Mouse (Mus musculus) macrophage (primary cell): ENCODE results near the gene Psmd2. TPM values are rescaled to one million over a fixed set of nuclear protein-coding genes. Genes with fewer than 3 reads are reported as not detected.

Experiments
- H3K27ac ChIP-seq: fragments of 350-480 bp; formaldehyde crosslinking; 2 replicates; pipeline ENCODE4 v1.9.0; 2021
- H3K36me3 ChIP-seq: fragments of 350-480 bp; formaldehyde crosslinking; 2 replicates; pipeline ENCODE4 v1.9.0; 2021; ENCODE audit errors: inconsistent target
- H3K4me3 ChIP-seq: fragments of 350-480 bp; formaldehyde crosslinking; 2 replicates; pipeline ENCODE4 v1.9.0; 2021; ENCODE audit errors: inconsistent target
- H3K79me2 ChIP-seq: fragments of 350-480 bp; formaldehyde crosslinking; 2 replicates; pipeline ENCODE4 v1.9.0; 2021; ENCODE audit errors: inconsistent target
- WGBS: methylation state at CpG from one replicate; pipeline ENCODE4 v1.1.7; 2026; ENCODE audit warnings: inconsistent platforms; ENCODE audit not compliant: missing documents; 5-methylcytosine and 5-hydroxymethylcytosine counted together
- polyA plus RNA-seq: library from polyadenylated mRNA; stranded (reverse); fragments of 250-400 nt; gene quantifications from 3 replicates; pipeline ENCODE4 v1.2.4, GENCODE M21; 2018; ENCODE audit warnings: inconsistent platforms

The Psmd2 gene
- polyA plus RNA-seq, 1 experiment from 2014 or later: 205 TPM

DNA sequence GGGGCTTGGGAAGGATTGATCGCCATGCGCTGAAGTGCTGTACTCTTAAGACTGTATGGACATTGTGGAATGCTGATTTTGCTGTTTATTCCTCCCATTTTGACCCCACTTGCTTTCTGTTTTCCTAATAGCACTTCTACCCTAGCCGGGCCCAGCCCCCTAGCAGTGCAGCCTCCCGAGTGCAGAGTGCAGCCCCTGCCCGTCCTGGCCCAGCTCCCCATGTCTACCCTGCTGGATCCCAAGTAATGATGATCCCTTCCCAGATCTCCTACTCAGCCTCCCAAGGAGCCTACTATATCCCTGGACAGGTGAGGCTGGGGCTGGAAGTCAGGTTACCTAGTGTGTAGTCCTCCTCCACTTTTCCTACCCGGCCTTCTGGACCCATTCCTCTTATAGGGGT is 23.8 kb downstream of the Psmd2 start:
- Histone ChIP-seq H3K27ac (no peak overlapping the region), H3K4me3 (no peak overlapping the region), H3K36me3 (peaks cover 32% of the 10 kb centered on the region), H3K79me2 (peaks cover 68% of the 10 kb centered on the region)
- WGBS: 90% methylated on average over 6 of the region's 6 CpGs

- peaks cover 68% of the 10 kb centered on the region for H3K79me2 ChIP-seq
- H3K4me3 ChIP-seq: no peak overlapping the region
- no peak overlapping the region for H3K27ac ChIP-seq
- H3K36me3 ChIP-seq: peaks cover 45% of the 10 kb centered on the region
- WGBS: 64% methylated on average over 4 of the region's 4 CpGs
Measured at GRCm38 (mm10) chr16:20676702-20677101, 25.2 kb downstream of the Psmd2 start.

DNA sequence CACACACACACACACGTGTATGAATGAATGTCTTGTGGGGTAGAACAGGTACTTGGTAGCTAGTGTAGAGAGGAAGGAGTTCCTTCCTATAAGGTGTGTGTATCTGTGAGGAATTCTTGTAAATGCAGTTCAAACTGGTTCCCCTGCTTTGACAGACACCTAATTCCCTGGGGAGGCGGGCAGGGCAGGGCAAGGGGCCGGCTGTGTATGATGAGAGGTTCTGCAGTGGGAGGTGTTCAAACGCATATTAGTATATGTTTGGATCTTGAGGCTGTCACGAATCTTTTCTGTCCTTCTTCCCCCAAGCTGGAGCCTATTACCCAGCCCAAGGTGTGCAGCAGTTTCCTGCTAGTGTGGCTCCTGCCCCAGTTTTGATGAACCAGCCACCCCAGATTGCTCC is 25.9 kb downstream of the Psmd2 start:
- Histone ChIP-seq H3K36me3 (peaks cover 52% of the 10 kb centered on the region), H3K27ac (peak overlapping the region; percentile 21), H3K79me2 (peaks cover 68% of the 10 kb centered on the region), H3K4me3 (no peak overlapping the region)
- 78% methylated on average over 4 of the region's 5 CpGs for WGBS

DNA sequence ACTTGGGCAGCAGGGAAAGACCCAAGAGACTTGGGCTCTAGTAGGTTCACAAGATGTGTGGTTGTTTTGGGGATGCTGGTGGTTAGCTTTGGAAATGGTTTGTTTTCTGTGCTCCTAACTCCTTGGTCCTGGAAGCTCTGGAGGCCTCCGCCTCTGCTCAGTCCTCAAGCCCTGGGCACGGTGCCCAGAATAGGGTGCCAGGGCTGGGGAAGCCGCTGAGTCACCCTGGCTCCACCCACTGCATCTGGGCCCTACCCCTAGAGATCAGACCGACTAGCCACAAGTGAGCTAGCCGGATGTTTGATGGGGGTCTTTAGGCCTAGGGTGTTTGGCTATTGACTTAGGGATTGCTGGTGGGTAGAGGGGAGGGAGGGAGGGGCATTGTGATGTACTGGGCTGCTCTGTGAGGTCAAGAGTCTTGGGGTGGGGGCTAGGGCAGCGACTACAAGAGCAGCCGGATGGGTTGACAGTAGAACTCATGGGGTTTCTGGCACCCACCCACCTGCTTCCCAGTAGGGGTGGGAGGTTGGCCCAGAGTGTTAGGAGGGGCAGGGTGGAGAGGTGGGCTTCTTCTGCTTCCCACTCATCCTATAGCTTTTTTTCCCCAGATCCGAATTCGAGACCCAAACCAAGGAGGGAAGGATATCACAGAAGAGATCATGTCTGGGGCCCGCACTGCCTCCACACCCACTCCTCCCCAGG is 26.7 kb downstream of the Psmd2 start:
- 48% methylated on average over 10 of the region's 10 CpGs for WGBS
- Histone ChIP-seq H3K4me3 (no peak overlapping the region), H3K79me2 (peaks cover 68% of the 10 kb centered on the region), H3K36me3 (peaks cover 59% of the 10 kb centered on the region), H3K27ac (peak overlapping the region; percentile 21)

GRCm38 (mm10) chr16:20690774-20691173 is 39.3 kb downstream of the Psmd2 start:
- 95% methylated on average over 3 of the region's 3 CpGs for WGBS
- no peaks in the 10 kb centered on the region for H3K79me2 ChIP-seq
- no peak overlapping the region for H3K27ac ChIP-seq
- no peak overlapping the region for H3K4me3 ChIP-seq
- H3K36me3 ChIP-seq: peaks cover 47% of the 10 kb centered on the region

GRCm38 (mm10) chr16:20691617-20692016 is 40.2 kb downstream of the Psmd2 start:
- 86% methylated on average over 1 of the region's 1 CpGs for WGBS
- Histone ChIP-seq H3K27ac (no peak overlapping the region), H3K4me3 (no peak overlapping the region), H3K79me2 (no peaks in the 10 kb centered on the region), H3K36me3 (peaks cover 38% of the 10 kb centered on the region)

- no peak overlapping the region for H3K27ac ChIP-seq
- no peak overlapping the region for H3K4me3 ChIP-seq
- 90% methylated on average over 16 of the region's 16 CpGs for WGBS
- H3K79me2 ChIP-seq: no peaks in the 10 kb centered on the region
- peaks cover 30% of the 10 kb centered on the region for H3K36me3 ChIP-seq
Measured at GRCm38 (mm10) chr16:20692241-20692965, 41.0 kb downstream of the Psmd2 start.

- WGBS: 3% methylated on average over 37 of the region's 37 CpGs
- Histone ChIP-seq H3K36me3 (peaks cover 22% of the 10 kb centered on the region), H3K27ac (no peak within 1 kb of the TSS), H3K4me3 (no peak within 1 kb of the TSS; the same call in 1 of the 2 replicates), H3K79me2 (no peaks in the 10 kb centered on the region)
Measured at GRCm38 (mm10) chr16:20693111-20693701, 41.8 kb downstream of the Psmd2 start, which contains the start of gene Fam131a. Gene Fam131a (plus strand): TSS chr16:20693241.

GRCm38 (mm10) chr16:20694781-20695180 is 43.3 kb downstream of the Psmd2 start:
- 54% methylated on average over 8 of the region's 8 CpGs for WGBS
- Histone ChIP-seq H3K27ac (no peak overlapping the region), H3K79me2 (no peaks in the 10 kb centered on the region), H3K4me3 (no peak overlapping the region), H3K36me3 (peaks cover 6% of the 10 kb centered on the region)

GRCm38 (mm10) chr16:20695622-20696323 is 44.3 kb downstream of the Psmd2 start:
- WGBS: 11% methylated on average over 41 of the region's 46 CpGs
- no peaks in the 10 kb centered on the region for H3K36me3 ChIP-seq
- H3K79me2 ChIP-seq: no peaks in the 10 kb centered on the region
- no peak overlapping the region for H3K4me3 ChIP-seq
- H3K27ac ChIP-seq: no peak overlapping the region

DNA sequence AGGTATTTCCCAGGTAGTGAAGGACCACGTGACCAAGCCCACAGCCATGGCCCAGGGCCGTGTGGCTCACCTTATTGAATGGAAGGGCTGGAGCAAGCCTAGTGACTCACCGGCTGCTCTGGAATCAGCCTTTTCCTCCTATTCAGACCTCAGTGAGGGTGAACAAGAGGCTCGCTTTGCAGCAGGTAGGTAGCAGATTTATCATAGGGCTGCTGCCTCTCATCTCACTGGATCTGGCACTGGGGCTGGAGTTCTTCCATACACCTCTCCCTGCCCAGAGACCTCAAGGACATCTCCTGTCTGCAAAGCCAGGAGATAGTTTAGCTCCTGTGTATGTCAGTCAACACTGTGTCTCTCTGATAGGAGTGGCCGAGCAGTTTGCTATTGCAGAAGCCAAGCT is 47.8 kb downstream of the Psmd2 start:
- Histone ChIP-seq H3K79me2 (no peaks in the 10 kb centered on the region), H3K36me3 (no peaks in the 10 kb centered on the region), H3K4me3 (no peak overlapping the region), H3K27ac (no peak overlapping the region)
- WGBS: 93% methylated on average over 5 of the region's 5 CpGs

GRCm38 (mm10) chr16:20700036-20700435 is 48.6 kb downstream of the Psmd2 start:
- 96% methylated on average over 5 of the region's 5 CpGs for WGBS
- Histone ChIP-seq H3K27ac (no peak overlapping the region), H3K4me3 (no peak overlapping the region), H3K36me3 (no peaks in the 10 kb centered on the region), H3K79me2 (no peaks in the 10 kb centered on the region)

DNA sequence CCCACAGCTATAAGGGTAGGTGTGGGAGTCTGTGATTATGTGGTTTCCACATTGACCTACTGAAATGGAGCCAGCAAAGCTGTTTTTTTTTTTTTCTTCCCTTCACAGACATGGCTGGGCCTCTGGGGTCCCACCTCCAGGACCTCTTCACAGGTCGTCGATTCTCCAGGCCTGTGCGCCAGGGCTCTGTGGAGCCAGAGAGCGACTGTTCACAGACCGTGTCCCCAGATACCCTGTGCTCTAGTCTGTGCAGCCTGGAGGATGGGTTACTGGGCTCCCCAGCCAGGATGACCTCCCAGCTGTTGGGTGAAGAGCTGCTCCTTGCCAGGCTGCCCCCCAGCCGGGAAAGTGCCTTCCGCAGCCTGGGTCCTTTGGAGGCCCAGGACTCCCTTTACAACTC is 49.9 kb downstream of the Psmd2 start:
- Histone ChIP-seq H3K4me3 (no peak overlapping the region), H3K79me2 (no peaks in the 10 kb centered on the region), H3K36me3 (no peaks in the 10 kb centered on the region), H3K27ac (no peak overlapping the region)
- WGBS: 84% methylated on average over 7 of the region's 7 CpGs

GRCm38 (mm10) chr16:20701729-20702521 is 50.5 kb downstream of the Psmd2 start:
- 73% methylated on average over 10 of the region's 12 CpGs for WGBS
- H3K27ac ChIP-seq: no peak overlapping the region
- no peak overlapping the region for H3K4me3 ChIP-seq
- H3K79me2 ChIP-seq: no peaks in the 10 kb centered on the region
- H3K36me3 ChIP-seq: no peaks in the 10 kb centered on the region
